Mouse (Mus musculus) neural tube, embryonic 15.5 days (tissue): ENCODE data around the gene Gm18596. TPM values are rescaled to one million over a fixed set of nuclear protein-coding genes. Genes with fewer than 3 reads are reported as not detected.
"Not testable (repeated sequence)": the region's sequence is repeated elsewhere in the genome, so short reads cannot be mapped to it uniquely, and the experiment has no call there.

Source experiments
- ATAC-seq: fragments of 200-750 bp; cut with Nextera tagmentation; 2 replicates; pipeline ENCODE4 v1.8.0; 2017; ENCODE audit warnings: mild to moderate bottlenecking, moderate TSS enrichment, moderate library complexity; ENCODE audit not compliant: low FRiP score
- H3K27ac ChIP-seq: fragments of 300-500 bp; sonication (generic); replicated peaks from 2 replicates; pipeline ENCODE4 v1.5.1; 2015; ENCODE audit warnings: mild to moderate bottlenecking, inconsistent platforms
- H3K27me3 ChIP-seq: fragments of 300-500 bp; sonication (generic); replicated peaks from 2 replicates; pipeline ENCODE4 v1.6.1; 2015; ENCODE audit warnings: inconsistent platforms
- H3K36me3 ChIP-seq: fragments of 300-500 bp; sonication (generic); 2 replicates; pipeline ENCODE4 v1.6.1; 2015; ENCODE audit warnings: inconsistent platforms
- H3K4me1 ChIP-seq: fragments of 300-500 bp; sonication (generic); 2 replicates; pipeline ENCODE4 v1.6.1; 2015; ENCODE audit warnings: inconsistent platforms
- H3K4me2 ChIP-seq: fragments of 300-500 bp; sonication (generic); 2 replicates; pipeline ENCODE4 v1.6.1; 2015; ENCODE audit warnings: inconsistent platforms, mild to moderate bottlenecking, moderate library complexity
- H3K4me3 ChIP-seq: fragments of 300-500 bp; sonication (generic); replicated peaks from 2 replicates; pipeline ENCODE4 v1.5.1; 2015; ENCODE audit warnings: mild to moderate bottlenecking, inconsistent platforms
- H3K9ac ChIP-seq: fragments of 300-500 bp; sonication (generic); replicated peaks from 2 replicates; pipeline ENCODE4 v1.6.1; 2015; ENCODE audit warnings: mild to moderate bottlenecking, inconsistent platforms
- H3K9me3 ChIP-seq: fragments of 300-500 bp; sonication (generic); replicated peaks from 2 replicates; pipeline ENCODE4 v1.6.1; 2016; ENCODE audit warnings: inconsistent platforms
- WGBS: fragments of 180-500 bp; shearing (Covaris S2); methylation state at CpG from one replicate; pipeline ENCODE4 v1.1.7; 2015; ENCODE audit warnings: mixed read lengths; 5-methylcytosine and 5-hydroxymethylcytosine counted together
- polyA plus RNA-seq: library from polyadenylated mRNA; unstranded; fragments of >200 nt; fragmentation: Nextera tagmentation; extraction: Ambion mirVana; gene quantifications from 2 replicates; pipeline ENCODE4 v1.2.1, GENCODE M21; 2015

The Gm18596 gene
- not detected in 2 replicates for polyA plus RNA-seq

GRCm38 (mm10) chr10:77741924-77742688 is at the start of gene Gm18596:
Gene Gm18596 (minus strand): TSS chr10:77742638.
- not testable (repeated sequence) for H3K36me3 ChIP-seq, H3K27ac ChIP-seq, H3K4me1 ChIP-seq, H3K9me3 ChIP-seq, H3K4me2 ChIP-seq, ATAC-seq, H3K4me3 ChIP-seq, H3K27me3 ChIP-seq, H3K9ac ChIP-seq
- WGBS = 59% methylated on average over 5 of the region's 5 CpGs

GRCm38 (mm10) chr10:77788621-77789020 is 46.2 kb upstream of the Gm18596 start:
- no peak overlapping the region for H3K9ac ChIP-seq
- H3K36me3 ChIP-seq = no peaks in the 10 kb centered on the region
- no peak for ATAC-seq
- H3K27me3 ChIP-seq = no peaks in the 10 kb centered on the region
- 71% methylated on average over 2 of the region's 2 CpGs for WGBS
- no peak overlapping the region for H3K4me2 ChIP-seq
- H3K4me3 ChIP-seq = no peak overlapping the region
- H3K27ac ChIP-seq = no peak overlapping the region
- no peaks in the 10 kb centered on the region for H3K4me1 ChIP-seq
- no peaks in the 10 kb centered on the region for H3K9me3 ChIP-seq

GRCm38 (mm10) chr10:77787876-77788275 is 45.4 kb upstream of the Gm18596 start, which contains the start of gene Gm7137:
Gene Gm7137 (minus strand): TSS chr10:77788200.
- not testable (repeated sequence) for H3K27me3 ChIP-seq, ATAC-seq, H3K4me2 ChIP-seq, H3K27ac ChIP-seq, H3K36me3 ChIP-seq, H3K9me3 ChIP-seq, H3K4me1 ChIP-seq, H3K9ac ChIP-seq, H3K4me3 ChIP-seq
- WGBS = 29% methylated on average over 1 of the region's 1 CpGs

GRCm38 (mm10) chr10:77783396-77783795 is 41.0 kb upstream of the Gm18596 start:
- 92% methylated on average over 3 of the region's 3 CpGs for WGBS
- H3K27me3 ChIP-seq, ATAC-seq, H3K27ac ChIP-seq, H3K9ac ChIP-seq, H3K9me3 ChIP-seq, H3K4me3 ChIP-seq, H3K4me1 ChIP-seq, H3K4me2 ChIP-seq, H3K36me3 ChIP-seq: not testable (repeated sequence)

GRCm38 (mm10) chr10:77782442-77782841 is 40.0 kb upstream of the Gm18596 start, which contains the start of gene Gm3250:
Gene Gm3250 (minus strand): TSS chr10:77782542.
- H3K27me3 ChIP-seq, H3K9me3 ChIP-seq, H3K4me3 ChIP-seq, H3K9ac ChIP-seq, H3K4me1 ChIP-seq, H3K27ac ChIP-seq, H3K4me2 ChIP-seq, ATAC-seq, H3K36me3 ChIP-seq: not testable (repeated sequence)
- 47% methylated on average over 1 of the region's 1 CpGs for WGBS

GRCm38 (mm10) chr10:77776844-77777243 is 34.4 kb upstream of the Gm18596 start, which contains the start of gene Gm7138:
Gene Gm7138 (minus strand): TSS chr10:77776944.
- WGBS = 83% methylated on average over 1 of the region's 1 CpGs
- H3K27me3 ChIP-seq, H3K27ac ChIP-seq, H3K4me3 ChIP-seq, ATAC-seq, H3K36me3 ChIP-seq, H3K4me2 ChIP-seq, H3K9ac ChIP-seq, H3K9me3 ChIP-seq, H3K4me1 ChIP-seq: not testable (repeated sequence)

GRCm38 (mm10) chr10:77772142-77772541 is 29.7 kb upstream of the Gm18596 start:
- not testable (repeated sequence) for ATAC-seq, H3K27me3 ChIP-seq, H3K9me3 ChIP-seq, H3K9ac ChIP-seq, H3K4me2 ChIP-seq, H3K36me3 ChIP-seq, H3K4me1 ChIP-seq, H3K27ac ChIP-seq, H3K4me3 ChIP-seq
- WGBS = 87% methylated on average over 3 of the region's 3 CpGs

GRCm38 (mm10) chr10:77771225-77771624 is 28.8 kb upstream of the Gm18596 start, which contains the start of gene Gm3238:
Gene Gm3238 (minus strand): TSS chr10:77771325.
- ATAC-seq, H3K4me1 ChIP-seq: not testable (repeated sequence)

GRCm38 (mm10) chr10:77769727-77770126 is 27.3 kb upstream of the Gm18596 start:
- no peaks in the 10 kb centered on the region for H3K9me3 ChIP-seq
- no peak for ATAC-seq
- H3K27ac ChIP-seq = no peak overlapping the region
- no peaks in the 10 kb centered on the region for H3K36me3 ChIP-seq
- no peak overlapping the region for H3K4me2 ChIP-seq
- H3K27me3 ChIP-seq = no peaks in the 10 kb centered on the region
- 95% methylated on average over 1 of the region's 1 CpGs for WGBS
- H3K4me1 ChIP-seq = no peaks in the 10 kb centered on the region
- H3K9ac ChIP-seq = no peak overlapping the region
- no peak overlapping the region for H3K4me3 ChIP-seq

More at GRCm38 (mm10) chr10:77771225-77771624, 28.8 kb upstream of the Gm18596 start, which contains the start of gene Gm3238:
- not testable (repeated sequence) for H3K9ac ChIP-seq, H3K4me2 ChIP-seq, H3K27ac ChIP-seq, H3K36me3 ChIP-seq, H3K4me3 ChIP-seq, H3K27me3 ChIP-seq, H3K9me3 ChIP-seq
- 57% methylated on average over 1 of the region's 1 CpGs for WGBS

- WGBS = 67% methylated on average over 1 of the region's 1 CpGs
- H3K9ac ChIP-seq, H3K4me3 ChIP-seq, H3K9me3 ChIP-seq, H3K4me1 ChIP-seq, ATAC-seq, H3K27me3 ChIP-seq, H3K4me2 ChIP-seq, H3K27ac ChIP-seq, H3K36me3 ChIP-seq: not testable (repeated sequence)
Observed at GRCm38 (mm10) chr10:77759582-77759981, 17.1 kb upstream of the Gm18596 start, which contains the start of gene Gm3233. Gene Gm3233 (minus strand): TSS chr10:77759682.

- Histone ChIP-seq H3K4me3 (no peak overlapping the region), H3K9me3 (no peaks in the 10 kb centered on the region), H3K4me2 (no peak overlapping the region), H3K4me1 (no peaks in the 10 kb centered on the region), H3K27me3 (no peaks in the 10 kb centered on the region), H3K27ac (no peak overlapping the region), H3K9ac (no peak overlapping the region), H3K36me3 (no peaks in the 10 kb centered on the region)
- ATAC-seq = no peak
Observed at GRCm38 (mm10) chr10:77753448-77753847, 11.0 kb upstream of the Gm18596 start.

GRCm38 (mm10) chr10:77752312-77752711 is 9.9 kb upstream of the Gm18596 start:
- not testable (repeated sequence) for H3K27me3 ChIP-seq, H3K4me1 ChIP-seq, H3K36me3 ChIP-seq, ATAC-seq, H3K4me2 ChIP-seq, H3K9me3 ChIP-seq, H3K9ac ChIP-seq, H3K27ac ChIP-seq, H3K4me3 ChIP-seq
- 68% methylated on average over 3 of the region's 3 CpGs for WGBS
